Mouse (Mus musculus): ENCODE results near the gene Nlrp9b.

DNA sequence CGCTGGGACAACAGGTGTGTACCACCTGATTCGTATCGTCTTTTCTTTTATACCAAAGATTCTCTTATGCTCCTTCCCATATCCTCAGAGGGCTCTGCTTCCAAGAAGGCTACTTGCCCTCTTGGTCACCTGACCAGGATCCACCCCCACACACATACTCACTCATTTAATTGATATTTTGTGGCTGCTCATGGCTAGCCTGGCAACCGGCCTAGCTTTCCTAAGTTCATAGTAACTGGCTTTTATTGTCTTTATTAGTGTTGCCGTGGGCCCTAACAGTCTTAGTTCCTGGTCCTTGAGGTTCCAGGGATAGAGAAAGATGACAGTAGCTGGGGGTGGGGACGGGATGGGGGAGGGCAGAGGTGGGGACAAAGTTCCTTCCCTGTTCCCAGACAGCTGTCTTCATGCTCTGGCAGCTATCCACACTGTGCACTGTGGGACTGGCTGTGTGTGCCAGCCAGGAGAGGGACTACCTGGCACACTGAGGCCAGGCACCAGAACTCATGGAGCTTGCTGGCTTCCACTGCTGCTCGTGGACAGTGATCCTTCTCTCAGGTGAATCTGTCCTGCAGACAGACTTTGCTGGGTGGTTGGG is 26.2 kb upstream of the Nlrp9b start, which contains the start of gene Ceacam20:
- TF ChIP-seq CTCF (IDR thresholded peaks at IDR 0.05; ENCODE audit: insufficient read depth, low read depth, low read length), result no peak
- TF ChIP-seq POLR2A (IDR thresholded peaks at IDR 0.05; ENCODE audit: insufficient read depth, low read depth, low read length), result no peak
